Mouse (Mus musculus): ENCODE measurements around the gene Cpsf4l.

DNA sequence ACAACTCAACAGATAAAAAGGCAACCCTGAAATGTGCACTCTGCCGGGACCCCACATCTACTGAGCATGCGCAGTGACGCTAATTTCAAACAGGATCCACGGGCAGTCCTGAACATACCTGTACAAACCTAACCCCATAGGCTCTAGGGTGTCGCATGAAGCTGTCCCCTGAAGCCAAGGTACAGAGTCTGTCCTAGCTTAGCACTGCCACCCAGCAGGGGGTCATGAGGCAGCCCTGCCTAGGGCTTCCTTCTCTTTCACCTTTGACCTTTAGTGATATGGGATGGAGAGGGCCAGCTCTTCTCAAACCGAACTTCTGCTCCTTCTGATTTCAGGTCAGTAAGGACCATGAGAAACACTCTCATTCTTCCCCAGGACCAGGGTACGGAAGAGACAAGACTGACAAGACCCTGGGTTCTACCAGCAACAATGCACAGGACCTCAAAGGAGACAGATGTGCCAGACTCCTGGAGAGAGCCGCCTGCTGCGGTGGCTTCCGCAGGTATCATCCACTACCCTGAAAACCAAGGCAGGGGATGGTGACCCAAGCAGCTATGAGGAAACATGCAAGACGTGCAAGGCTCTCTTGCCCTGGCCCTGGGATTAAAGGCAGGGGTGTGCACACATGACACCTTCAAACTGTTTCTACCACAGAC is 38.0 kb upstream of the Cpsf4l start:
- TF ChIP-seq POLR2A (IDR thresholded peaks at IDR 0.05; ENCODE audit: borderline replicate concordance, low read depth, low read length) (no peak), CTCF (IDR thresholded peaks at IDR 0.05; ENCODE audit: low read depth, low read length) (no peak)
